Mouse (Mus musculus): ENCODE data around the gene Tas1r2.

The Tas1r2 gene

DNA sequence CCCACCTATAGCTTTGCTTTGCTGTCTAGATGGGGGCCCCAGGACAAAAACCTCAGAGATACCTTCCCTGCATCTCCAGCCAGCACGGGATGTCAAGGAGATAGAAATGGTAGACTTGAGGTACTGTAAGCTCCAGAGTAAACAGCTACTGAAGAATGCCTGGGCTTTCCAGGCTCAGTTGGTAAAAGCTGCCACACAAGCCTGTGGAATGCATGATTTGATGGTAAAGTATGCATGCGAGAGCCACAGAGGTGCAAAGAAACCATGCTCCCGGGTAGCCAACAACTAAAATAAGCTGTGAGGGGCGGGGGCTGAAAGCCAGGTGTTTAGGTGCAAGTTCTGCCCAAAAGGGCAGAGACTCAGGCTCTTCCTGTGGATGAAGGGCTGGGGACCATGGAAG, 49.6 kb downstream of the Tas1r2 start:
- in situ Hi-C loops (cut with MboI; ENCODE audit: low sequenced_read_pairs) = no loop called here

DNA sequence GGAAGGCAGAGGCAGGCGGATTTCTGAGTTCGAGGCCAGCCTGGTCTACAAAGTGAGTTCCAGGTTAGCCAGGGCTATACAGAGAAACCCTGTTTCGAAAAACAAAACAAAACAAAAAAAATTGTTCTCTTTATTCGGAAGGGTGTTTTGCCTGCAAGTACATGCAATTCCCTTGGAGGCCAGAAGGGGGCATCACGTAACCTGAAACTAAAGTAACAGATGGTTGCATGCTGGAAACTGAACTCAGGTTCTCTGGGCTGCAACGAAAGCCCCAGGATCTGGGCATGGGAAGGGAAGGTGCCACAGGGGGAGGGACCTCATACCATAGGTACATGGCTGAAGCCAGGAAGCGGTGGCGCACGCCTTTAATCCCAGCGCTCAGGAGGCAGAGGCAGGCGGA, 50.1 kb downstream of the Tas1r2 start:
- in situ Hi-C loops (cut with MboI; ENCODE audit: low sequenced_read_pairs) = no loop called here

DNA sequence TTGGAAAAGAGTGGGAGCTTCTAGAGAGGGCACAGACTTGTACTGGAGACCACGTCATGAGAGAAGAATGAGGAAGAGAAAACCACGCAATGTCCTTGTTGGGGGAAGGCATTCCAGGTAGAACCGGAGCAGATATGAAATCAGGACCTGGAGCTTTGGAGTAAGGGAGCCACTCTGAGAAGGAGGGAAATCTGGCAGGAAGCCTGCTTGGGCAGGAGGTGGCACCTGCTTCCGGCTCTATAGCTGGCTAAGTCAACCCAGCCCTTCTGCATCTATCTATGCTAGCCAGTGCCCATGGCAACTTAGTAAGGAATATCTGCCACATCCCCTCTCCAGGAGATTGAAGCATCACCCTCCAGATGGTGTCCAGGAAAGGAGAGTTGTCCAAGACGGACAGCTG, 52.6 kb downstream of the Tas1r2 start:
- in situ Hi-C loops (cut with MboI; ENCODE audit: low sequenced_read_pairs) = no loop called here

DNA sequence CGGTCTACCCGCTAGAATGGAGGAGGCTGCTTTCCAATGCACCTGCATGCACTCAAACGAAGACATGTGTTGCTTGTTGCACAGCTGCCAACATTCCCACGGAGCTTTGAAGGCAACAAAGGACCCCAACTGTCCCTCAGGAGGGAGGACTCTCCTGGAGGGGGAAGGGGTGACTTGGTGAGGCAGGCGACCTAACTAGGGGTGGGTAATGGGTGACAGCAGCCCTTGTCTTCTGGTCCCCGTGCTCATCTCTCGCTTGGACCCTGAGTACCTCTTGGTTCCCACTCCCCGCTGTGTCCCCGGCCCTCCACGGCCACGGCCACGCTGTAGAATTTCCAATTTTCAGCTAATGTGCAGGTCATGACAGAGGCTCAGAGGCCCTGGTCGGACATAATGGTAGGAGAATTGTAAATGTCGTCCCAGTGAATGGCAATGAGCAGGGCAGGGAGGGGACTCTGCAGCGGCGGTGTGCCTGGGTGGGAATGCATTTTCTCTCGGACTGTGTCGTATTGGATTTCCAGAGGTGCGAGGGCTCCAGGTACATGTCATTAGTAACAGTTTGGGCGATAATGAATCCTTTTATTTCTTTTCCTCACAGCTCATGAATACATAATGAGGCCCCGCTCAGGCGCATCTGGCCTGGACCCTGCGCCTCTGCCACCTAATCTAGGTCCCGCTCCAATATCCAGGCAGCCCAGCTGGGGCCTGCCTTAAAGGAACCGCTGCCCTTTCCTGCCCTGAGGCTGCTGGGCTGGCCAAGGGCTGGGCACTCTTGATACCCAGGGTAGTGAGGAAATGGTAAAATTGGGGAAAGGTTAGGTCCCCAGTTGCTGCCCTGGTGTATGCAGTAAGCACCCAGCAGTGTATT, 57.4 kb downstream of the Tas1r2 start:
- in situ Hi-C loops (cut with MboI; ENCODE audit: low sequenced_read_pairs) = no loop called here

DNA sequence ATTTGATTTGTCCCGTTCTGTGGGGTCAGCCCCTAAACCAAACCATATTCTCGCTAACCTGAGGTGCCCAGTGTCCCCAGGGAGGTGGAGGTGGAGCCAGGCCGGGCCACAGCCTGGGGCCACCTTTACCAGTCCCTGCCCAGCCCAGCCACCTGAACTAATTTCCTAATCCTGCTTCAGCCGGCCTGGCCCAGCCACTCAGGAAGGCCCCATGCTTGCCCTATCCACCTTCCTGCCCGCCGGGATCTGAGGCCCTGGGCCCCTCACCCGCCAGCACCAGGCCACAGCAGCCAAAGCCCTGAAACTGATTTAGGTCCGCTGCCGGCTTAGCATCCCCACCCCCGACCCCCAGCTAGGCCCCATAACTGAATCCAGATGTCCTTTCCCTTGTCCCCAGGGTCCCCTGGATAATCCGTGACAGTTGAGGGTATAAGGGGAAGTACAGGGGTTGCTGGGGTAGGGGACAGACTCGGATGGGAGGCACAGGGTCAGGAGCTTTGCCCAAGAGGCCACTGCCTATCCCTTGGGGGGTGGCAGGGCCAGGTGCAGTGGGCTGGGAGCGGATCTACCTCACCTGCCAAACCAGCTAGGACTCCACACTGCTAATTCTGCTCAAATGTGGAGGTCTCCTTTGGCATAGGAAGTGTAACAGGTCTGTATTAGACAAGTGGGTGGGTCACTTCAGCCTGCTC, 62.0 kb downstream of the Tas1r2 start:
- in situ Hi-C loops (cut with MboI; ENCODE audit: low sequenced_read_pairs) = no loop called here

DNA sequence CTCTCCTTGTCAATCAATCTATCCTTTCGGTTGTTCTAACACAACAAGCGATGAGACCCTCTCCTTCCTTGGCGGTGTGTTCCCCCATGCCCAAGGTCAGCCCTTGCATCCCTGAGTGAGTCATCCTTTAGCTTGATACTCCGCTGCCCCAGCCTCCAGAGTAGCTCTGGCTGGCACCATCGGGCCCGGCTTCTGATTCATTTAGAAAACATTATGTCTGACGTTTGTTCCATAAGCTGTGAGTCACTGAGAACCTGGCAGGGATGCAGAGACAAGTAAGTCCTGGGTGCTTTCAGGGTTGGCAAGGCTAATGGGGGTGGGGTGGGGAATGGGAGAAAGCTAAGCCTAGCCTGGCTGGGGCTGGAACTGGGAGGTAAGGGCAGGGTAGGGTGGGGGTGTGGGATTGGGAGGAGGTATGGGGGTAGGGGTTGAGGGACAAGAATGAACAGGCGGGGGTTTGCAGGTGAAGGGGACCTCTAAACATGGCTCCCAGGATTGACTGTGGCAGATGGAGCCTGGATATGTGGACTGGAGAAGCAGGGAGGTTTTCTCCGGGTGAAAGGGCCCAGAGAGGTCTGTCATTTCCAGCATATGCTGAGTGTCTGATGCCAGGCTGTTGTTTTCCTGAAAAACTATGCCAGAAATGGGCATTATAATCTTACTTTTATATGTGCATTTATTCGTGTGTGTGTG, 63.3 kb downstream of the Tas1r2 start:
- in situ Hi-C loops (cut with MboI; ENCODE audit: low sequenced_read_pairs) = no loop called here

DNA sequence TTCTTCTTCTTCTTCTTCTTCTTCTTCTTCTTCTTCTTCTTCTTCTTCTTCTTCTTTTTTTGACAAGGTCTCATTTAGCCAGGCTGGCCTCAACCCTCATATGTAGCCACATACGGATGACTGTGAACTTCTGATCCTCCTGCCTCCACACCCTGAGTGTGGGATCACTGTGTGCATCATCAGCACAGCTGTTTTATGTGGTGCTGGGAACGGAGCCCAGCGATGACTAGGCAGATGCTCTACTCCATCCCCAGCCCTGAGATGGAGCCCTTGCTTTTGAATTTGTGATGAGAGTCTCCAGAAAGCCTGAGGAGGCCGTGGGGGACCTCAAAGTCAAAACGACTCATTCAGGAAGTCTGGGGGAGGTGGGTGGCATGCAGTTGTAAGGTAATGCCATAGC, 65.6 kb downstream of the Tas1r2 start:
- in situ Hi-C loops (cut with MboI; ENCODE audit: low sequenced_read_pairs) = no loop called here

All from CH12F3 (cell line).